Mouse (Mus musculus) ES-Bruce4 (cell line): ENCODE measurements at regions not wholly inside any gene's neighbourhood (a gene's known extent, or its start where the extent isn't known, plus 50 kb on each side); places are given as distances from the start of the nearest gene placed in this dataset.

ENCODE experiments used
- H3K27ac ChIP-seq: 2 replicates; pipeline ENCODE4 v1.5.1; 2012; ENCODE audit warnings: low read length, inconsistent platforms; ENCODE audit not compliant: insufficient read depth
- H3K27me3 ChIP-seq: 2 replicates; pipeline ENCODE4 v1.6.1; 2012; ENCODE audit warnings: mild to moderate bottlenecking, low read length, inconsistent platforms; ENCODE audit not compliant: control insufficient read depth, poor library complexity, insufficient read depth, severe bottlenecking
- H3K36me3 ChIP-seq: 2 replicates; pipeline ENCODE4 v1.6.1; 2012; ENCODE audit warnings: inconsistent platforms, mild to moderate bottlenecking, low read length, moderate library complexity; ENCODE audit not compliant: control insufficient read depth, poor library complexity, insufficient read depth, severe bottlenecking
- H3K4me1 ChIP-seq: one replicate; pipeline ENCODE4 v1.8.1; 2011; ENCODE audit warnings: low read length; ENCODE audit not compliant: control insufficient read depth, insufficient read depth
- H3K4me3 ChIP-seq: 2 replicates; pipeline ENCODE4 v1.5.1; 2011; ENCODE audit warnings: low read depth, mild to moderate bottlenecking, low read length
- H3K9ac ChIP-seq: 2 replicates; pipeline ENCODE4 v1.6.1; 2012; ENCODE audit warnings: low read depth, mild to moderate bottlenecking, inconsistent platforms; ENCODE audit not compliant: poor library complexity, severe bottlenecking
- H3K9me3 ChIP-seq: replicated peaks from 2 replicates; pipeline ENCODE4 v1.6.1; 2012; ENCODE audit warnings: mild to moderate bottlenecking, low read length, inconsistent platforms; ENCODE audit not compliant: control insufficient read depth, poor library complexity, insufficient read depth, severe bottlenecking
- CTCF ChIP-seq: IDR thresholded peaks from one replicate; pipeline ENCODE4 v1.8.1; 2011; ENCODE audit warnings: low read depth, low read length
- EP300 ChIP-seq: IDR thresholded peaks from 2 replicates; pipeline ENCODE4 v1.6.1; 2011; ENCODE audit warnings: low read depth, low read length; ENCODE audit not compliant: insufficient read depth
- POLR2A ChIP-seq: IDR thresholded peaks from one replicate; pipeline ENCODE4 v1.8.1; 2011; ENCODE audit warnings: low read length; ENCODE audit not compliant: insufficient read depth

DNA sequence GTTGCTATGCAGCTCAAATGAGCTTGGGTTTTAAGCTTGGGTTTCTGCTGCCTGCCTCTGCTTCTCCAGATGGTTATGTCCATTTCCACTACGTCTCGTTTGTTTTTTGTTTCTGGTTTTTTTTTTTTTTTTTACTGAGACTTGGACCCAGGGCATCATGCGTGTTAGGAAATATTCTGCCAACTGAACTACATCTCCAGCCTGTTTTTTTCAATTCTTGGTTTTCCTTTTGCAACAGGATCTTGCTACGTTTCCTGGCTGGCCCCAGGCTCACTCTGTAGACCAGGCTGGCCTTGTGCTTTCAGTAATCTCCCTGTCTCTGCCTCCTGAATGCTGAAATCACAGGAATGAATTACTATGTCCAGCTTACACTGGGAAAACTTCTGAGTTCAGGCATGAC lies 96.2 kb upstream of the Zfp217 start:
- H3K4me3 ChIP-seq, result no peak overlapping the region
- no peaks in the 10 kb centered on the region for H3K4me1 ChIP-seq
- no peaks in the 10 kb centered on the region for H3K27me3 ChIP-seq
- TF ChIP-seq EP300, result no peak
- no peak for TF ChIP-seq CTCF
- TF ChIP-seq POLR2A, result no peak
- H3K36me3 ChIP-seq, result no peaks in the 10 kb centered on the region
- H3K9ac ChIP-seq, result no peak overlapping the region
- H3K9me3 ChIP-seq, result no peaks in the 10 kb centered on the region
- peak overlapping the region; percentile 36 for H3K27ac ChIP-seq

GRCm38 (mm10) chr2:170237959-170238358 lies 90.1 kb upstream of the Zfp217 start:
- Histone ChIP-seq H3K36me3 (no peaks in the 10 kb centered on the region), H3K27ac (no peak overlapping the region), H3K9me3 (peaks cover 4% of the 10 kb centered on the region; the same call in 1 of the 2 replicates), H3K27me3 (no peaks in the 10 kb centered on the region), H3K9ac (no peak overlapping the region), H3K4me1 (peaks cover 3% of the 10 kb centered on the region), H3K4me3 (no peak overlapping the region)
- TF ChIP-seq POLR2A (no peak), CTCF (peak; percentile 56), EP300 (no peak)

DNA sequence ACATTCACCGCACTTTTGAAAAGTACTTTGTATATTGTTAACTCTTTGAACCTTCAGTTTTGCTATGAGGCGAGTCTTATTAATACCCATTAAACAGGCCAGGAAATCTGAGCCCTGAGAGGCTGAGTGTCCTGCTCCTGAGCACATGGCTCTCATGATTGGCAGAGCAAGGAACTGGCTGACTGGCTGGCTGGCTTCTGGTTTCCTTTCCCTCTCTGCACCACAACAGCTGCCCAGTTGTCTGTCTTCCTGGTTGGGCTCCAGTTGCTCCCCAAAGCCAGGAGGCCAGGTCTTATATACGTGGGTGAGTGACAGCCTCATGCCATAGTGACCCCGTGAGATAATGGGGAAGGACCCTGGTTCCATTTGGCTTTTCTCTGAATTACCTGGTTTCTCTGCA lies 85.5 kb upstream of the Zfp217 start:
- Histone ChIP-seq H3K4me3 (no peak overlapping the region), H3K9ac (no peak overlapping the region), H3K27ac (no peak overlapping the region), H3K27me3 (no peaks in the 10 kb centered on the region), H3K9me3 (peaks cover 4% of the 10 kb centered on the region; the same call in 1 of the 2 replicates), H3K4me1 (peaks cover 3% of the 10 kb centered on the region), H3K36me3 (no peaks in the 10 kb centered on the region)
- TF ChIP-seq CTCF, result no peak
- no peak for TF ChIP-seq EP300

GRCm38 (mm10) chr2:170229461-170230080 lies 81.7 kb upstream of the Zfp217 start:
- H3K4me3 ChIP-seq, result no peak overlapping the region
- H3K9me3 ChIP-seq, result no peaks in the 10 kb centered on the region
- TF ChIP-seq POLR2A, result no peak
- no peak for TF ChIP-seq EP300
- no peak for TF ChIP-seq CTCF
- no peaks in the 10 kb centered on the region for H3K36me3 ChIP-seq
- H3K4me1 ChIP-seq, result no peaks in the 10 kb centered on the region
- no peak overlapping the region for H3K27ac ChIP-seq
- H3K9ac ChIP-seq, result no peak overlapping the region
- H3K27me3 ChIP-seq, result no peaks in the 10 kb centered on the region

DNA sequence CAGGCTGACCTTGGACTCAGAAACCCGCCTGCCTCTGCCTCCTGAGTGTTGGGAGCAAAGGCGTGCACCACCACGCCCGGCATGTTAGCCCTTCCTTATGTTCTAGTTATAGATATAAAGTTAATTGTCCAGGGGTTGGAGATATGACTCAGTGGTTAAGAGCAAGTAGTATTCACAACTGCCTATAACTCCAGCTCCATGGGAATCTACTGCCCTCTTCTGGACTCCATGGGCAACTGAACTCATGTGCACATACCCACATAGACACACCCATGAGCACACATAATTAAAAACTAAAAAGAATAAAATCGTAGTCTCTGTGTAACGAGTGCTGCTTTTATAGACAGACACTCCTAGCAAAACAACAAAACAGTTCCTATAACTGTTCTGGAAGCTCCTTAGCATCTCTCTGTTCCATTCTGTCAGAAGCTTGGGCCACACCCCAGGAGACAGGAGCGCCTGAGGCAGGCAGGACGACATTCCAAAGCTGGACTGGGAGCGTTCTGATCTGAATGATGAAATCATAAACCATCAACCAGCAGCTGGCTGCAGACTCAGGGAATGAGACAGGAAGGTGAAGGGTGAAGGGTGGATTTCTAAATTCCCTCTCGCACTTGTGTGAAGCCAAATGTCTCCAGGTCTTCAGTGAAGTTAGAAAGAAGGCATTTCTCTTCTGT lies 80.6 kb upstream of the Zfp217 start:
- no peaks in the 10 kb centered on the region for H3K36me3 ChIP-seq
- H3K4me3 ChIP-seq, result no peak overlapping the region
- H3K9me3 ChIP-seq, result no peaks in the 10 kb centered on the region
- no peaks in the 10 kb centered on the region for H3K4me1 ChIP-seq
- TF ChIP-seq POLR2A (no peak), CTCF (no peak), EP300 (no peak)
- no peaks in the 10 kb centered on the region for H3K27me3 ChIP-seq
- H3K9ac ChIP-seq, result no peak overlapping the region
- no peak overlapping the region for H3K27ac ChIP-seq

DNA sequence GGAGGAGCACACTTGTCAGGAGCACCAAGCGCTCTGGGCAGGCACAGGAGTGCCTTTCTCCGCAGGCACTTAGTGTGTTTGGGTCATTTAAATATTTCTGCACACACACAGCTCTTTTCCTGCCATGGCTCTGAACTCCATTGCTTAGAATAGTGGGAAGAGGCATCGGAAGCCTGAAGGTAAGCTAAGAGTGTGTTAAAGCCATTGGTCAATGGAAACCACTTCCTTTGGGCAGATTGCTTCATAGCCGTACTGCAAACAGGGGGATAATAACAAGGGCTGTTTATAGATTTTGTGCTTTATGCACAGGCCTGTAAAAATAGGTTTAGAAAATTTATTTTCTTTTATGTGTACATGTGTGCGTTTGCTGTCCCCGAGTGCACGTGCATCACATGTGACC lies 76.0 kb upstream of the Zfp217 start:
- no peaks in the 10 kb centered on the region for H3K36me3 ChIP-seq
- peaks cover 1% of the 10 kb centered on the region for H3K4me1 ChIP-seq

More for the DNA sequence above, 76.0 kb upstream of the Zfp217 start:
- TF ChIP-seq EP300 (no peak), CTCF (no peak), POLR2A (no peak)
- H3K9ac ChIP-seq, result no peak overlapping the region
- no peaks in the 10 kb centered on the region for H3K9me3 ChIP-seq
- no peak overlapping the region for H3K27ac ChIP-seq
- H3K27me3 ChIP-seq, result no peaks in the 10 kb centered on the region
- H3K4me3 ChIP-seq, result no peak overlapping the region
